ENCODE assay signal across 18 mouse cellular contexts in genomic region chr1:34107076-34107475, GRCm38 (mm10).
A peak's percentile ranks its signal among the peaks of the same experiment; 100 is the strongest.
DNase-seq lines count a peak whose midpoint lies in the region; ATAC-seq and TF ChIP-seq lines count a peak whose summit lies in the region.
"Had no signal": no experiment of that assay in that cellular context is flagged by ENCODE, and none has a peak within 500 bp of the region (broad histone marks: within the 10 kb centered on the region; RNA-seq: fewer than 3 reads in every experiment).

No protein-coding gene starts in this region.

- no peaks in the 10 kb centered on the region for H3K36me3 ChIP-seq in forebrain, embryonic 11.5 days (ENCODE audit: control insufficient read depth, insufficient read depth, low read length)
- no peaks in the 10 kb centered on the region for H3K36me3 ChIP-seq in forebrain, embryonic 16.5 days (ENCODE audit: control insufficient read depth, insufficient read depth)
- H3K36me3 ChIP-seq in heart, embryonic 16.5 days (ENCODE audit: control insufficient read depth, insufficient read depth), result no peaks in the 10 kb centered on the region
- peaks cover 3% of the 10 kb centered on the region; the same call in 1 of the 2 replicates for H3K36me3 ChIP-seq in E14TG2a.4 (ENCODE audit: insufficient read depth, low read length)
- no peaks in the 10 kb centered on the region for H3K36me3 ChIP-seq in embryonic facial prominence, embryonic 12.5 days
- H3K36me3 ChIP-seq: liver, embryonic 13.5 days had no signal

- H3K4me2 ChIP-seq in forebrain, embryonic 11.5 days (ENCODE audit: low read depth, low read length, severe bottlenecking), result peak overlapping the region; percentile 2; the same call in 1 of the 2 replicates
- H3K4me2 ChIP-seq in forebrain, embryonic 16.5 days (ENCODE audit: low read length), result no peak overlapping the region
- peak overlapping the region; percentile 40 for H3K4me2 ChIP-seq in heart, embryonic 16.5 days (ENCODE audit: low read depth, low read length)
- H3K4me2 ChIP-seq in embryonic facial prominence, embryonic 12.5 days (replicated peaks), result 0 out of 2 replicates have a peak overlapping the region, but pooled peaks have one; percentile 7
- H3K4me2 ChIP-seq: liver, embryonic 13.5 days had no signal

- H3K9me3 ChIP-seq in forebrain, embryonic 11.5 days (ENCODE audit: control insufficient read depth, low read length), result no peaks in the 10 kb centered on the region
- no peaks in the 10 kb centered on the region; the same call in 1 of the 2 replicates for H3K9me3 ChIP-seq in forebrain, embryonic 16.5 days (ENCODE audit: control insufficient read depth, low read length)
- peaks cover 3% of the 10 kb centered on the region; the same call in 1 of the 2 replicates for H3K9me3 ChIP-seq in heart, embryonic 16.5 days (replicated peaks; ENCODE audit: control insufficient read depth, low read length)
- peaks cover 5% of the 10 kb centered on the region for H3K9me3 ChIP-seq in E14TG2a.4 (ENCODE audit: low read length)
- H3K9me3 ChIP-seq in embryonic facial prominence, embryonic 12.5 days, result no peaks in the 10 kb centered on the region
- H3K9me3 ChIP-seq: liver, embryonic 13.5 days; megakaryocyte, embryonic 14.5 days had no signal

- no peak for TF ChIP-seq CTCF in E14TG2a.4 (conservative IDR thresholded peaks at IDR 0.05; ENCODE audit: low read length)

- no peak overlapping the region for H3K9ac ChIP-seq in forebrain, embryonic 11.5 days (ENCODE audit: low read length)
- no peak overlapping the region for H3K9ac ChIP-seq in forebrain, embryonic 16.5 days (replicated peaks; ENCODE audit: low read depth, low read length)
- H3K9ac ChIP-seq in heart, embryonic 16.5 days (ENCODE audit: low read length), result peak overlapping the region; percentile 15; the same call in 1 of the 2 replicates
- H3K9ac ChIP-seq in embryonic facial prominence, embryonic 12.5 days, result no peak overlapping the region
- H3K9ac ChIP-seq: liver, embryonic 13.5 days had no signal

- WGBS in forebrain, embryonic 11.5 days, result 25% methylated on average over 8 of the region's 8 CpGs
- WGBS in forebrain, embryonic 16.5 days, result 36% methylated on average over 8 of the region's 8 CpGs
- WGBS in heart, embryonic 16.5 days, result 47% methylated on average over 8 of the region's 8 CpGs
- 31% methylated on average over 8 of the region's 8 CpGs for WGBS in embryonic facial prominence, embryonic 12.5 days

- H3K4me1 ChIP-seq in forebrain, embryonic 11.5 days (replicated peaks; ENCODE audit: control insufficient read depth, insufficient read depth, low read length), result peaks cover 17% of the 10 kb centered on the region; the same call in 1 of the 2 replicates
- H3K4me1 ChIP-seq in forebrain, embryonic 16.5 days (replicated peaks; ENCODE audit: control insufficient read depth, insufficient read depth, low read length), result peaks cover 11% of the 10 kb centered on the region
- peaks cover 39% of the 10 kb centered on the region for H3K4me1 ChIP-seq in heart, embryonic 16.5 days (ENCODE audit: control insufficient read depth, insufficient read depth, low read length)
- H3K4me1 ChIP-seq in E14TG2a.4 (replicated peaks; ENCODE audit: low read depth, low read length), result peaks cover 79% of the 10 kb centered on the region
- H3K4me1 ChIP-seq in embryonic facial prominence, embryonic 12.5 days, result peaks cover 22% of the 10 kb centered on the region
- H3K4me1 ChIP-seq: megakaryocyte, embryonic 14.5 days had no signal

- no peak overlapping the region for H3K4me3 ChIP-seq in forebrain, embryonic 11.5 days (ENCODE audit: low read depth, low read length)
- H3K4me3 ChIP-seq in forebrain, embryonic 16.5 days (replicated peaks; ENCODE audit: low read length), result no peak overlapping the region
- no peak overlapping the region for H3K4me3 ChIP-seq in heart, embryonic 16.5 days (ENCODE audit: low read length)
- H3K4me3 ChIP-seq in E14TG2a.4 (replicated peaks; ENCODE audit: low read length), result peak overlapping the region; percentile 56
- no peak overlapping the region for H3K4me3 ChIP-seq in embryonic facial prominence, embryonic 12.5 days
- H3K4me3 ChIP-seq: liver, embryonic 13.5 days; megakaryocyte, embryonic 14.5 days had no signal

- no peak overlapping the region for H3K27ac ChIP-seq in forebrain, embryonic 11.5 days (ENCODE audit: low read depth, low read length)
- no peak overlapping the region for H3K27ac ChIP-seq in forebrain, embryonic 16.5 days (ENCODE audit: low read length)
- H3K27ac ChIP-seq in heart, embryonic 16.5 days (ENCODE audit: low read length), result peak overlapping the region; percentile 64
- no peak overlapping the region for H3K27ac ChIP-seq in embryonic facial prominence, embryonic 12.5 days
- H3K27ac ChIP-seq: liver, embryonic 13.5 days had no signal

- DNase-seq in forebrain, embryonic 11.5 days (ENCODE audit: low spot score), result no peak
- DNase-seq in heart, adult 9 months (ENCODE audit: low spot score in 2 of 2), result no peak
- no peak for DNase-seq in urinary bladder, postnatal 10 days (ENCODE audit: low spot score)
- DNase-seq in adrenal gland, postnatal 25 days, result no peak
- DNase-seq: cerebellum, adult 11-12 months; cerebellum, postnatal 36 days; gastrocnemius, postnatal 10 days; kidney, adult 11 months; kidney, postnatal 25 days; left cerebral cortex, postnatal 4 days; liver, embryonic 13.5 days; right cerebral cortex, postnatal 4 days had no signal

- no peak for ATAC-seq in forebrain, embryonic 11.5 days (replicated peaks; ENCODE audit: low FRiP score)
- no peak for ATAC-seq in forebrain, embryonic 16.5 days
- no peak for ATAC-seq in heart, embryonic 16.5 days (replicated peaks; ENCODE audit: extremely low read depth, insufficient read depth, low FRiP score)
- ATAC-seq in embryonic facial prominence, embryonic 12.5 days (ENCODE audit: insufficient number of reproducible peaks, insufficient read depth, low FRiP score, low TSS enrichment), result no peak

- H3K27me3 ChIP-seq in forebrain, embryonic 11.5 days (ENCODE audit: control insufficient read depth, insufficient read depth, low read length), result no peaks in the 10 kb centered on the region
- H3K27me3 ChIP-seq in forebrain, embryonic 16.5 days (replicated peaks; ENCODE audit: control insufficient read depth, insufficient read depth, low read length), result no peaks in the 10 kb centered on the region
- H3K27me3 ChIP-seq in heart, embryonic 16.5 days (ENCODE audit: control insufficient read depth, insufficient read depth, low read length), result no peaks in the 10 kb centered on the region
- no peaks in the 10 kb centered on the region for H3K27me3 ChIP-seq in E14TG2a.4 (ENCODE audit: insufficient read depth, low read length)
- no peaks in the 10 kb centered on the region for H3K27me3 ChIP-seq in embryonic facial prominence, embryonic 12.5 days
- H3K27me3 ChIP-seq: CH12.LX; liver, embryonic 13.5 days; megakaryocyte, embryonic 14.5 days had no signal
